Mouse (Mus musculus): Measurements from ENCODE around the gene Ikzf1. TPM values are rescaled to one million over a fixed set of nuclear protein-coding genes. Genes with fewer than 3 reads are reported as not detected.
A peak's percentile ranks its signal among the peaks of the same experiment; 100 is the strongest.

Gene Ikzf1
- polyA plus RNA-seq (2014; fragmentation: Nextera tagmentation; extraction: Ambion mirVana): 0.69 and 1.5 TPM in 2 replicates

DNA sequence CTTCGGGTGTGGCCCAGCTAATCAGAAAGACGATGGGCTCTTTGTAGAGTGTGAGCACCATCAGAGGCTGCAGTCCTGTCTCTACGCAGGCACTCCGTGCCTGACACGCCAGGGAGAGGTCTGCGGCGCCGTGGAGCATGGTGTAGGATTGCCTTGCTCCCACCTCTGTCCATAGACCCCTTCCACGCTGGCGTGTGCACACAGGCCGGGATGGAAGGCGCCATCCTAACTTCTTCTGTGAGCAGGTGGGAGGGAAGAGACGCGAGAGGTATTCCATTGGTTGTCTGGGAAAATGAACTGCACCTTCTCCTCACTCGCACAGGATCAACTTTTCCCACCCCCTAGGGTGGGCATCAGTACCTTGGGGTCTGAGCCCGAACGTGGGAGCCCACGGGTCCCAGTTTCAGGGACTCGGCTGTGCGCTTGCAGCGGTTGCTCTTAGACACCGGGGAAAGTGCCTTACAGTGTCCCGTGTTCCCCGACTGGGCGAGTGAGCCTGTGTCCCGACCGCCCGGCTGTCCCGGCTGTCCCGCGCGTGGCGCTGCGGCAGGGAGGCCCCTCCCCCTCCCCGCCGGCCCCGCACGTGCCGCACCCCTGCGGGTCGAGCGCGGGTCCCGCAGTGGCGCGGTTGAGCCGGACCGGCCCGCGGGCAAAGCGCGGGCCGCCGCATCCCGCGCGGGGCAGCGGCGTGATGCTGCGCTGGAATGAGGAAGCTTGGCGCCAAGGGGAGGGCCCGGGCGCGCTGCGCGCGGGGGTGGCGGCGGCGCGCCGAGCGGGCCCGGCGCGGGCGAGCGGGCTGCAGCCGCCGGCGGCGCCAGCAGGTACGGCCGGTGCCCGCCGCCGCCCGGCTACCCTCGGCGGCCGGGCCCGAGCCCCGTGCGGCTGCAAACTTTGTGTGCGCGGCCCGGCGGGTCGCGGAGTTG, at the start of gene Ikzf1:
Gene Ikzf1, plus strand, starts transcription at position 74 of the 923 bp plus-strand sequence.
- 1% methylated on average over 97 of the region's 100 CpGs for WGBS
- H3K27me3 ChIP-seq (ENCODE audit: control insufficient read depth, insufficient read depth, low read length): peaks cover 58% of the 10 kb centered on the region
- H3K4me3 ChIP-seq (ENCODE audit: control insufficient read depth in 1 of 2, insufficient read depth in 1 of 2, low read depth in 1 of 2, low read length in 2 of 2): peak within 1 kb of the TSS; percentile 50 to 80
- ATAC-seq (ENCODE audit: insufficient number of reproducible peaks, insufficient read depth, low FRiP score, low read depth): peak; percentile 33
- peak within 1 kb of the TSS; percentile 53 for H3K9ac ChIP-seq (ENCODE audit: low read length)
- peaks cover 0 to 2% of the 10 kb centered on the region in 2 experiments; a peak in 1 of 4 replicates for H3K4me1 ChIP-seq (ENCODE audit: control insufficient read depth in 2 of 2, insufficient read depth in 2 of 2, low read length in 2 of 2)
- no peaks in the 10 kb centered on the region for H3K36me3 ChIP-seq (ENCODE audit: control insufficient read depth, insufficient read depth, low read length)
- peak within 1 kb of the TSS; percentile 99 for H3K4me2 ChIP-seq (ENCODE audit: low read length)
- H3K27ac ChIP-seq (replicated peaks in 1 of 2; ENCODE audit: control insufficient read depth in 1 of 2, insufficient read depth in 1 of 2, low read depth in 2 of 2, low read length in 2 of 2): no peak within 1 kb of the TSS
- no peaks in the 10 kb centered on the region for H3K9me3 ChIP-seq (ENCODE audit: control insufficient read depth, low read length)

DNA sequence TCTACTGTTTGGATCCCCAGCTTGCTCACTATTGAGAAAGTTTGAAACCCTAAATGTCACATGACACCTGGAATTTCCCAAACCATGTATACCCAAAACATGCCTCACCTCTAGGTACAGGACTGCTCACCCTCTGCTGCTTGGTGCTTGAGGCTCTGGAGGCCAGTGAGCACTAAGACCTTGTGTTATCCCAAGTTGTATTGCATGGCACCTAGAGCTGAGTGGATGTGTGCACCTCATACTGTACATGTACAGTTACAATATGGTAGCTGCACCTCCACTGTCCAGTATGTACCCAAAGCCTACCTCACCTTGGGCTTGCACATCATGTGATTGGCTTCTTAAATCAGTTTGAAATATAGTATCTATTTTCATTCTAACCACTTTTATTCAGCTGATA, 40.5 kb upstream of the Ikzf1 start:
- Histone ChIP-seq H3K27ac (replicated peaks in 1 of 2; ENCODE audit: control insufficient read depth in 1 of 2, insufficient read depth in 1 of 2, low read depth in 2 of 2, low read length in 2 of 2) (no peak overlapping the region), H3K4me3 (ENCODE audit: control insufficient read depth in 1 of 2, insufficient read depth in 1 of 2, low read depth in 1 of 2, low read length in 2 of 2) (no peak overlapping the region), H3K9ac (ENCODE audit: low read length) (no peak overlapping the region), H3K27me3 (ENCODE audit: control insufficient read depth, insufficient read depth, low read length) (no peaks in the 10 kb centered on the region), H3K36me3 (ENCODE audit: control insufficient read depth, insufficient read depth, low read length) (no peaks in the 10 kb centered on the region), H3K4me2 (ENCODE audit: low read length) (no peak overlapping the region), H3K9me3 (ENCODE audit: control insufficient read depth, low read length) (no peaks in the 10 kb centered on the region), H3K4me1 (ENCODE audit: control insufficient read depth in 2 of 2, insufficient read depth in 2 of 2, low read length in 2 of 2) (no peaks in the 10 kb centered on the region)
- ATAC-seq (ENCODE audit: insufficient number of reproducible peaks, insufficient read depth, low FRiP score, low read depth): no peak

DNA sequence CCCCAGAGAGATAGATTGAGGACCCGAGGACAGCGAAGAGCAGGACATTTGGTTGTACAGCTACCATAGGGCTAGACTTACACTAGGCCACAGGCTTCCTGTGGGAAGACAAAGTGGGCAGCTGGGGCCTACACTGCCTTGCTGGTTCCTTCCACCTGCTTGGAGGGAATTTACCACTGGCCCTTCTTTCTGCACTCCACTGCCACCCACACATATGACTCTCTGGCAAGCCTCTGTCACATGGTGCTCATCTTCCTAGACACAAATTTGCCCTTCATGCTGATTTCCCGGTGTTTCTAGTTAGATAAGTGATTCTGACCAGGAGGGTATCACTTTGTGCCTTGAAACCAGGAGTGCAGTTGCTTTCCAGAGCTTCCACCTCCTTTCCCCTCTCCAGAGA, 28.4 kb upstream of the Ikzf1 start:
- H3K9ac ChIP-seq (ENCODE audit: low read length): no peak overlapping the region
- no peak for ATAC-seq (ENCODE audit: insufficient number of reproducible peaks, insufficient read depth, low FRiP score, low read depth)
- no peak overlapping the region for H3K27ac ChIP-seq (replicated peaks in 1 of 2; ENCODE audit: control insufficient read depth in 1 of 2, insufficient read depth in 1 of 2, low read depth in 2 of 2, low read length in 2 of 2)
- no peaks in the 10 kb centered on the region for H3K27me3 ChIP-seq (ENCODE audit: control insufficient read depth, insufficient read depth, low read length)
- no peak overlapping the region for H3K4me3 ChIP-seq (ENCODE audit: control insufficient read depth in 1 of 2, insufficient read depth in 1 of 2, low read depth in 1 of 2, low read length in 2 of 2)
- no peaks in the 10 kb centered on the region for H3K4me1 ChIP-seq (ENCODE audit: control insufficient read depth in 2 of 2, insufficient read depth in 2 of 2, low read length in 2 of 2)
- no peaks in the 10 kb centered on the region for H3K36me3 ChIP-seq (ENCODE audit: control insufficient read depth, insufficient read depth, low read length)
- WGBS: 71% methylated on average over 3 of the region's 3 CpGs
- H3K4me2 ChIP-seq (ENCODE audit: low read length): no peak overlapping the region
- no peaks in the 10 kb centered on the region for H3K9me3 ChIP-seq (ENCODE audit: control insufficient read depth, low read length)

DNA sequence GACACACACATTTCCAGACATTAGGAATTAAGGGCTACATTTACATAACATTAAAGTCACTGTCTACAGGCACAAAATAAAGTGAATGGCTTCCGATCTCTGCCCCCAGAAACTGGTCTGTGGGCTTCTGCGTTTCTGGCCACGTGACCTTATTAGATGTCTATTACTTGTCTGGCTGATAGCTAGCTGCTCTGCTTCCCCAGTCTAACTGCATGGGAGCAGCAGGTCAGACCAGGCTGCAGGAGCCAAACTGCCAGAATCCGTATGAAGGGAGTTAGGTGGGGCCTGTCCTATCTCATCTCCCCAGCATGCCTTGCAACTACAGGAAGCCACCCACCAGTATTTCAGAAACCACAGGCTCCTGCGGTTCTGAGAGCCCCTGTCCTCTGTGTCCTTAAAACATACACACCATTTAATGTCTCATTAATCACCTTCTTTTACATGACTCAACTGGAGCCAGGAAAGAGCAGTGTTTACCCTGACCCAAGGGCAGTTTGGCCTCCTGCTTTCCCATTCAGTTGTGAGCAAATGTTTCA, 27.7 kb upstream of the Ikzf1 start:
- no peaks in the 10 kb centered on the region for H3K27me3 ChIP-seq (ENCODE audit: control insufficient read depth, insufficient read depth, low read length)
- WGBS: 57% methylated on average over 5 of the region's 5 CpGs
- no peak overlapping the region for H3K4me2 ChIP-seq (ENCODE audit: low read length)
- H3K4me1 ChIP-seq (ENCODE audit: control insufficient read depth in 2 of 2, insufficient read depth in 2 of 2, low read length in 2 of 2): no peaks in the 10 kb centered on the region
- no peak overlapping the region for H3K9ac ChIP-seq (ENCODE audit: low read length)
- H3K36me3 ChIP-seq (ENCODE audit: control insufficient read depth, insufficient read depth, low read length): no peaks in the 10 kb centered on the region
- H3K4me3 ChIP-seq (ENCODE audit: control insufficient read depth in 1 of 2, insufficient read depth in 1 of 2, low read depth in 1 of 2, low read length in 2 of 2): no peak overlapping the region
- H3K27ac ChIP-seq (replicated peaks in 1 of 2; ENCODE audit: control insufficient read depth in 1 of 2, insufficient read depth in 1 of 2, low read depth in 2 of 2, low read length in 2 of 2): no peak overlapping the region
- no peak for ATAC-seq (ENCODE audit: insufficient number of reproducible peaks, insufficient read depth, low FRiP score, low read depth)
- H3K9me3 ChIP-seq (ENCODE audit: control insufficient read depth, low read length): no peaks in the 10 kb centered on the region

DNA sequence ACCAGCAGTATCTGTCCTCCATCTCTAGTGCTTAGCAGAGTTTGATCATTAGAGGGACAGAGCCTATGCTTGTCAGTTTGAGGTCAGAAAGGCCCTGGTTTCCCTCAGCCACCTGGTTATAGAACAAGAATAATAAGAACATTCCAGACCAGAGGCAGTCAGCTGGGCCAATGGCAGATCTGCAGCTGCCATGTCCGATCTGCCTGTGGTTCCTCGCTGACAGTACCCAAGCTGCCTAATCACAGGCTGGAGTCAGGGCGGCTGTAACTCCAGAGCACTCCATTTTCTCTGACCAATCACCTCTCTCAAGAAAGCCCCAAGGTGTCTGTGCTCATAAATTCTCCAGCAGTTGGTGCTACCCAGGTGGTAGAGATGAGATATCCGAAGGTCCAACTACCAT, 27.2 kb upstream of the Ikzf1 start:
- H3K27me3 ChIP-seq (ENCODE audit: control insufficient read depth, insufficient read depth, low read length): no peaks in the 10 kb centered on the region

DNA sequence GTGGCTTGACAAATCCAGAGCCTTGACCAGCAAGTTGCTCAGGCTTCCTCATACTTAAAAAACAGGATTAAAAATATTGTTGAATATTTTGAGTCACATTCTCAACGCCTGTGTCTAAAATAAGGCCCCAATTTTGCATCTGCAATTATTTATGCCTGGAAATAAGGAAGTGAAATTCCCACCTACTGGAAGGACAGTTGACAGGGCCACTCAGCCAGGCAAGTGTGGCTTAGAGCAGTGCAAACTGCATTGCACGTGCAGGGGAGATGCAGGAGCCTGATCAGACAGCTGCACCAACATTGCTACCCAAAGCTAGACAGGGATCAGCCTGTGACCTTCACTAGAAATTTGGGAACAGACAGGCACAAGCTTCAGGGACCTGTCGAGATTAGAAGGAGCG, 26.0 kb upstream of the Ikzf1 start:
- no peaks in the 10 kb centered on the region for H3K36me3 ChIP-seq (ENCODE audit: control insufficient read depth, insufficient read depth, low read length)
- 61% methylated on average over 4 of the region's 4 CpGs for WGBS
- no peak for ATAC-seq (ENCODE audit: insufficient number of reproducible peaks, insufficient read depth, low FRiP score, low read depth)
- H3K27me3 ChIP-seq (ENCODE audit: control insufficient read depth, insufficient read depth, low read length): no peaks in the 10 kb centered on the region
- no peak overlapping the region for H3K27ac ChIP-seq (replicated peaks in 1 of 2; ENCODE audit: control insufficient read depth in 1 of 2, insufficient read depth in 1 of 2, low read depth in 2 of 2, low read length in 2 of 2)
- no peak overlapping the region for H3K4me2 ChIP-seq (ENCODE audit: low read length)
- no peaks in the 10 kb centered on the region for H3K9me3 ChIP-seq (ENCODE audit: control insufficient read depth, low read length)
- no peak overlapping the region for H3K4me3 ChIP-seq (ENCODE audit: control insufficient read depth in 1 of 2, insufficient read depth in 1 of 2, low read depth in 1 of 2, low read length in 2 of 2)
- H3K4me1 ChIP-seq (ENCODE audit: control insufficient read depth in 2 of 2, insufficient read depth in 2 of 2, low read length in 2 of 2): no peaks in the 10 kb centered on the region
- H3K9ac ChIP-seq (ENCODE audit: low read length): no peak overlapping the region

More for the DNA sequence above, 27.2 kb upstream of the Ikzf1 start:
- H3K36me3 ChIP-seq (ENCODE audit: control insufficient read depth, insufficient read depth, low read length): no peaks in the 10 kb centered on the region
- no peak overlapping the region for H3K27ac ChIP-seq (replicated peaks in 1 of 2; ENCODE audit: control insufficient read depth in 1 of 2, insufficient read depth in 1 of 2, low read depth in 2 of 2, low read length in 2 of 2)
- H3K4me1 ChIP-seq (ENCODE audit: control insufficient read depth in 2 of 2, insufficient read depth in 2 of 2, low read length in 2 of 2): no peaks in the 10 kb centered on the region
- ATAC-seq (ENCODE audit: insufficient number of reproducible peaks, insufficient read depth, low FRiP score, low read depth): no peak
- no peaks in the 10 kb centered on the region for H3K9me3 ChIP-seq (ENCODE audit: control insufficient read depth, low read length)
- 87% methylated on average over 4 of the region's 4 CpGs for WGBS
- H3K4me3 ChIP-seq (ENCODE audit: control insufficient read depth in 1 of 2, insufficient read depth in 1 of 2, low read depth in 1 of 2, low read length in 2 of 2): no peak overlapping the region
- H3K4me2 ChIP-seq (ENCODE audit: low read length): no peak overlapping the region
- H3K9ac ChIP-seq (ENCODE audit: low read length): no peak overlapping the region

GRCm38 (mm10) chr11:11660651-11661050, 24.2 kb upstream of the Ikzf1 start:
- H3K9me3 ChIP-seq (ENCODE audit: control insufficient read depth, low read length): no peaks in the 10 kb centered on the region
- H3K4me1 ChIP-seq (ENCODE audit: control insufficient read depth in 2 of 2, insufficient read depth in 2 of 2, low read length in 2 of 2): no peaks in the 10 kb centered on the region
- no peak overlapping the region for H3K4me2 ChIP-seq (ENCODE audit: low read length)
- H3K27ac ChIP-seq (replicated peaks in 1 of 2; ENCODE audit: control insufficient read depth in 1 of 2, insufficient read depth in 1 of 2, low read depth in 2 of 2, low read length in 2 of 2): no peak overlapping the region
- ATAC-seq (ENCODE audit: insufficient number of reproducible peaks, insufficient read depth, low FRiP score, low read depth): no peak
- no peaks in the 10 kb centered on the region for H3K36me3 ChIP-seq (ENCODE audit: control insufficient read depth, insufficient read depth, low read length)
- WGBS: 83% methylated on average over 4 of the region's 4 CpGs
- H3K9ac ChIP-seq (ENCODE audit: low read length): no peak overlapping the region
- H3K27me3 ChIP-seq (ENCODE audit: control insufficient read depth, insufficient read depth, low read length): no peaks in the 10 kb centered on the region
- no peak overlapping the region for H3K4me3 ChIP-seq (ENCODE audit: control insufficient read depth in 1 of 2, insufficient read depth in 1 of 2, low read depth in 1 of 2, low read length in 2 of 2)

All from heart, embryonic 14.5 days (tissue).